Mouse (Mus musculus) CH12.LX (cell line): ENCODE data around the gene Dnaaf1. TPM values are rescaled to one million over a fixed set of nuclear protein-coding genes. Genes with fewer than 3 reads are reported as not detected.
A peak's percentile ranks its signal among the peaks of the same experiment; 100 is the strongest.

Experiments used
- DNase-seq: peaks from one replicate; pipeline ENCODE4 v3.0.0-alpha.2; 2013; ENCODE audit errors: extremely low read depth
- H3K27ac ChIP-seq: 2 replicates; pipeline ENCODE4 v1.5.1; 2012; ENCODE audit warnings: low read depth, mild to moderate bottlenecking, control low read depth, moderate library complexity; ENCODE audit not compliant: insufficient read depth
- H3K27me3 ChIP-seq: replicated peaks from 2 replicates; pipeline ENCODE3; 2012; ENCODE audit warnings: inconsistent platforms
- H3K36me3 ChIP-seq, 2 experiments: replicated peaks in 1 of 2; 2 replicates each; pipeline versions ENCODE3 to v1.6.1; 2012; ENCODE audit warnings: inconsistent platforms in 1 of 2, low read length in 1 of 2, mild to moderate bottlenecking in 1 of 2, mixed read lengths in 1 of 2, moderate library complexity in 1 of 2; ENCODE audit not compliant: control insufficient read depth in 1 of 2, insufficient read depth in 1 of 2
- H3K4me1 ChIP-seq, 2 experiments: 2 replicates each; pipeline ENCODE4 v1.6.1; 2012; ENCODE audit warnings: inconsistent platforms in 1 of 2, moderate library complexity in 1 of 2; ENCODE audit not compliant: insufficient read depth in 2 of 2, control insufficient read depth in 1 of 2
- H3K4me2 ChIP-seq: 2 replicates; pipeline ENCODE4 v1.6.1; 2012; ENCODE audit warnings: low read depth, mild to moderate bottlenecking, control low read depth; ENCODE audit not compliant: poor library complexity, insufficient read depth, severe bottlenecking
- H3K4me3 ChIP-seq, 3 experiments: fragments of 150-350 bp in 1 of 3; sonication (generic) in 1 of 3; replicated peaks in 1 of 3; 2 replicates each; pipeline versions ENCODE3 to v1.5.1; 2011 to 2012; ENCODE audit warnings: low read depth in 2 of 3, low read length in 2 of 3, mild to moderate bottlenecking in 2 of 3, moderate library complexity in 2 of 3, control low read depth in 1 of 3, improper control_type of control experiment in 1 of 3, inconsistent platforms in 1 of 3, mixed read lengths in 1 of 3; ENCODE audit not compliant: poor library complexity in 1 of 3
- H3K79me2 ChIP-seq: replicated peaks from 2 replicates; pipeline ENCODE4 v1.6.1; 2012; ENCODE audit warnings: mild to moderate bottlenecking, moderate library complexity; ENCODE audit not compliant: control insufficient read depth, poor library complexity, insufficient read depth, severe bottlenecking; ENCODE audit errors: extremely low read depth
- H3K9ac ChIP-seq: 2 replicates; pipeline ENCODE4 v1.6.1; 2012; ENCODE audit warnings: low read depth, mild to moderate bottlenecking, control low read depth, moderate library complexity; ENCODE audit not compliant: insufficient read depth
- H3K9me3 ChIP-seq: replicated peaks from 2 replicates; pipeline ENCODE3; 2012; ENCODE audit warnings: low read length, inconsistent platforms, mixed read lengths
- CHD2 ChIP-seq: IDR thresholded peaks from 2 replicates; pipeline ENCODE4 v1.6.1; 2011; ENCODE audit warnings: low read length, improper control_type of control experiment
- GABPA ChIP-seq: IDR thresholded peaks from 2 replicates; pipeline ENCODE4 v1.6.1; 2012; ENCODE audit warnings: low read depth, low read length, improper control_type of control experiment, inconsistent platforms; ENCODE audit not compliant: insufficient replicate concordance
- IRF4 ChIP-seq: IDR thresholded peaks from 2 replicates; pipeline ENCODE4 v1.6.1; 2014; ENCODE audit warnings: low read depth, mild to moderate bottlenecking, inconsistent platforms, low read length, improper control_type of control experiment
- JUN ChIP-seq: IDR thresholded peaks from 2 replicates; pipeline ENCODE4 v1.6.1; 2011; ENCODE audit warnings: low read depth, mild to moderate bottlenecking, low read length, improper control_type of control experiment, moderate library complexity; ENCODE audit not compliant: insufficient read depth
- MXI1 ChIP-seq: IDR thresholded peaks from 2 replicates; pipeline ENCODE4 v1.6.1; 2011; ENCODE audit warnings: mild to moderate bottlenecking, low read depth, low read length, improper control_type of control experiment
- NRF1 ChIP-seq: IDR thresholded peaks from 2 replicates; pipeline ENCODE4 v1.6.1; 2014; ENCODE audit warnings: low read depth, mild to moderate bottlenecking, inconsistent platforms, low read length, improper control_type of control experiment, moderate library complexity
- POLR2A ChIP-seq: IDR thresholded peaks from 2 replicates; pipeline ENCODE4 v1.6.1; 2011; ENCODE audit warnings: low read depth, mild to moderate bottlenecking, improper control_type of control experiment, low read length
- SIN3A ChIP-seq: IDR thresholded peaks from 2 replicates; pipeline ENCODE4 v1.6.1; 2012; ENCODE audit warnings: low read length, improper control_type of control experiment, inconsistent platforms
- TCF12 ChIP-seq: IDR thresholded peaks from 2 replicates; pipeline ENCODE4 v1.6.1; 2014; ENCODE audit warnings: low read depth, mild to moderate bottlenecking, inconsistent platforms, low read length, improper control_type of control experiment
- USF1 ChIP-seq: IDR thresholded peaks from 2 replicates; pipeline ENCODE4 v1.6.1; 2014; ENCODE audit warnings: low read depth, mild to moderate bottlenecking, inconsistent platforms, low read length, improper control_type of control experiment
- USF2 ChIP-seq: conservative IDR thresholded peaks from 2 replicates; pipeline ENCODE4 v1.6.1; 2011; ENCODE audit warnings: low read depth, low read length, improper control_type of control experiment
- ZNF384 ChIP-seq: IDR thresholded peaks from 2 replicates; pipeline ENCODE4 v1.6.1; 2012; ENCODE audit warnings: low read depth, low read length, improper control_type of control experiment, inconsistent platforms
- dilution Hi-C: fragments of 300-500 bp; cut with MboI; formaldehyde crosslinking; loops from 2 replicates; pipeline ENCODE4 v1.14.3; 2020; ENCODE audit warnings: low sequenced_read_pairs; ENCODE audit not compliant: extremely low pct_unique_long_range_greater_than_20kb, extremely low pct_ligation_motif_present
- in situ Hi-C: fragments of 300-500 bp; cut with MboI; formaldehyde crosslinking; loops from 3 replicates; pipeline ENCODE4 v1.14.3; 2019; ENCODE audit warnings: low sequenced_read_pairs, low pct_ligation_motif_present, low pct_unique_long_range_greater_than_20kb, mixed read lengths
- polyA plus RNA-seq: library from polyadenylated mRNA; unstranded; fragments of >175 nt; gene quantifications from 2 replicates; pipeline ENCODE4 v1.2.1, GENCODE M21; 2012; ENCODE audit warnings: low read depth; ENCODE audit not compliant: insufficient read length
- total RNA-seq, 2 experiments: library from RNA; depleted of rRNA; stranded (reverse); fragments of 300-350 nt in 1 of 2; fragments of >200 nt in 1 of 2; gene quantifications; 2 replicates each; pipeline ENCODE4 v1.2.3; 2012 to 2014

The Dnaaf1 gene
- total and polyA plus RNA-seq, 3 experiments, result 0.25 TPM; not detected in 2

GRCm38 (mm10) chr8:119548560-119549113 is 26.4 kb upstream of the Dnaaf1 start (continued):
- peak; percentile 69; the same call in 1 of the 2 replicates for TF ChIP-seq MXI1
- TF ChIP-seq USF1, result no peak
- TF ChIP-seq TCF12, result peak; percentile 96
- no peak for TF ChIP-seq USF2
- TF ChIP-seq, all 38 proteins: peak for 17

- no peak for DNase-seq
- in situ Hi-C loops, result no loop called here
- no peak overlapping the region for H3K9ac ChIP-seq
- H3K4me2 ChIP-seq, result no peak overlapping the region
- dilution Hi-C loops, result no loop called here
- H3K9me3 ChIP-seq, result no peaks in the 10 kb centered on the region
- peaks cover 9 to 74% of the 10 kb centered on the region in 2 experiments for H3K4me1 ChIP-seq
- H3K79me2 ChIP-seq, result peaks cover 85% of the 10 kb centered on the region
- H3K4me3 ChIP-seq, result no peak overlapping the region
- no peaks in the 10 kb centered on the region for H3K27me3 ChIP-seq
- H3K27ac ChIP-seq, result no peak overlapping the region
- no peak for TF ChIP-seq GABPA
- TF ChIP-seq IRF4, result no peak
- TF ChIP-seq POLR2A, result no peak
- TF ChIP-seq TCF12, result no peak
- TF ChIP-seq MXI1, result no peak
- no peak for TF ChIP-seq SIN3A
- TF ChIP-seq CHD2, result no peak
- TF ChIP-seq, all 38 proteins: peak for 0
- H3K36me3 ChIP-seq, result peaks cover 3 to 69% of the 10 kb centered on the region in 2 experiments
Observed at GRCm38 (mm10) chr8:119552967-119553366, 22.1 kb upstream of the Dnaaf1 start.

- no peak overlapping the region for H3K4me2 ChIP-seq
- peaks cover 3 to 42% of the 10 kb centered on the region in 2 experiments for H3K36me3 ChIP-seq
- no peak for DNase-seq
- H3K4me3 ChIP-seq, result no peak overlapping the region
- H3K79me2 ChIP-seq, result peaks cover 70% of the 10 kb centered on the region
- no peaks in the 10 kb centered on the region for H3K9me3 ChIP-seq
- in situ Hi-C loops, result loop anchor here (5.0 kb wide), 1 partner anchor 46 kb away; no protein-coding TSS in a partner anchor
- H3K27me3 ChIP-seq, result no peaks in the 10 kb centered on the region
- no peak overlapping the region for H3K9ac ChIP-seq
- dilution Hi-C loops, result no loop called here
- H3K4me1 ChIP-seq, result peaks cover 3 to 56% of the 10 kb centered on the region in 2 experiments; a peak in 3 of 4 replicates
- TF ChIP-seq ZNF384, result no peak
- H3K27ac ChIP-seq, result no peak overlapping the region
Observed at GRCm38 (mm10) chr8:119555861-119556260, 19.2 kb upstream of the Dnaaf1 start.

GRCm38 (mm10) chr8:119557132-119557531 is 17.9 kb upstream of the Dnaaf1 start:
- Histone ChIP-seq H3K9ac (peak overlapping the region; percentile 99), H3K4me2 (peak overlapping the region; percentile 95), H3K79me2 (peaks cover 58% of the 10 kb centered on the region), H3K9me3 (no peaks in the 10 kb centered on the region), H3K4me1 (peaks cover 3 to 50% of the 10 kb centered on the region in 2 experiments; a peak in 3 of 4 replicates), H3K36me3 (peaks cover 4 to 39% of the 10 kb centered on the region in 2 experiments), H3K27me3 (no peaks in the 10 kb centered on the region), H3K27ac (no peak overlapping the region), H3K4me3 (peak overlapping the region; percentile 76 to 96 (median 91))
- dilution Hi-C loops (no loop called here), in situ Hi-C loops (loop anchor here (5.0 kb wide), 1 partner anchor 45 kb away; no protein-coding TSS in a partner anchor)
- no peak for DNase-seq
- no peak for TF ChIP-seq TCF12
- peak; percentile 59 for TF ChIP-seq ZNF384
- no peak for TF ChIP-seq NRF1
- no peak for TF ChIP-seq JUN
